In the genomic region with DNA sequence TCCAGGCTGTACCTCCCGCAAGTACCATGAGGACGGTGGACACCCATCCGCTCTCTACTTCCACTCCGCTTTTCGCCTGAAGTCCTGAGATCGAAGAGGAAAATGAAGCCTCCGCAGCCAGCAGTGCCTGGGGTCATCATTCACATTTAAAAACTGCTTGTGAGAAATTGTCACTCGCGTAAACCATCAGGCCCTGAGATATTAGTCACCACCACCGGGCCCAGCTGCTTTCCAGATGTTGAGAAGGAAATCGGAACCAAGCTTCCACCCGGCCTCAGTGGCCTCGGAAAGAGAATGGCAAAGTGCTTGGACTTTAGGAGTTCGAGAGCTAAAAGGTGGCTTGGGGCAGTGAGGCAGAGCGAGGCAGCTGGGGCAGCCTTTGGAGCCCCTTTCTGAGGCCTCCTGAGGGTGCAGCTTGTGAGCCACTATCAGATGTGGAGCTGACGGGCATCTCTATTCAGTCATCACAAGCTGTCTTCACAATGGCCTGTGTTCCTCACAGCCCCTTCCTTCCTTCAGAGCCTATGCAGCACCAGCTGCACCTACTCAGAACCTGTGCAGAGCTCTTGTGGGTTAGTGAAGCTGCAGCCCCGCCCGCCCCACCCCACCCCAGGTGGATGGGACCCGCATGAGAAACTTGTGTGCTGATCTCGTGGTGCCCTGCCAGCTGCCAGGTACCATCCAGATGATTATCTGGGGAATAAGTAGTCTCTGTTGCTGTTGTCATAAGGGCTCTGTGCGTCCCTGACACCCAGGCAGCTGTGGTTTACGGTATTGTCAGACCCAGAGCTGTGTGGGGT, we compare ENCODE assay signal across 12 mouse cellular contexts. TPM values are rescaled to one million over a fixed set of nuclear protein-coding genes. Genes with fewer than 3 reads are reported as not detected.
DNase-seq lines count a peak whose midpoint lies in the region; ATAC-seq and TF ChIP-seq lines count a peak whose summit lies in the region.
"Had no signal": no experiment of that assay in that cellular context is flagged by ENCODE, and none has a peak within 500 bp of the region (broad histone marks: within the 10 kb centered on the region; RNA-seq: fewer than 3 reads in every experiment).

No protein-coding gene starts in this region.

- no peak for TF ChIP-seq CTCF in layer of hippocampus, adult 2 months (conservative IDR thresholded peaks at IDR 0.05)
- TF ChIP-seq CTCF in liver, embryonic 14.5 days (IDR thresholded peaks at IDR 0.05; ENCODE audit: low read depth) = no peak
- TF ChIP-seq CTCF in left cerebral cortex, adult 2 months (IDR thresholded peaks at IDR 0.05) = no peak

- 57% methylated on average over 22 of the region's 22 CpGs for WGBS in embryonic facial prominence, embryonic 15.5 days
- WGBS in liver, embryonic 14.5 days (ENCODE audit: insufficient replicate concordance) = 63% methylated on average over 22 of the region's 22 CpGs

- no peaks in the 10 kb centered on the region for H3K36me3 ChIP-seq in embryonic facial prominence, embryonic 15.5 days
- no peaks in the 10 kb centered on the region; the same call in 1 of the 2 replicates for H3K36me3 ChIP-seq in liver, embryonic 14.5 days (replicated peaks; ENCODE audit: control insufficient read depth, insufficient read depth, low read depth)
- H3K36me3 ChIP-seq: neural tube, embryonic 12.5 days had no signal

- H3K9ac ChIP-seq in embryonic facial prominence, embryonic 15.5 days = 0 out of 2 replicates have a peak overlapping the region, but pooled peaks have one; percentile 3
- H3K9ac ChIP-seq in liver, embryonic 14.5 days (replicated peaks) = peak overlapping the region; percentile 28
- H3K9ac ChIP-seq: forebrain, postnatal 0 days; neural tube, embryonic 12.5 days had no signal

- intact Hi-C loops in left cerebral cortex, adult 2 months (cut with DNase I) = no loop called here

- peaks cover 43% of the 10 kb centered on the region for H3K4me1 ChIP-seq in embryonic facial prominence, embryonic 15.5 days
- H3K4me1 ChIP-seq in liver, embryonic 14.5 days (replicated peaks; ENCODE audit: control insufficient read depth in 2 of 2, insufficient read depth in 2 of 2, low read length in 1 of 2) = peaks cover 32 to 49% of the 10 kb centered on the region in 2 experiments

- peak overlapping the region; percentile 29 for H3K4me2 ChIP-seq in embryonic facial prominence, embryonic 15.5 days (replicated peaks)
- peak overlapping the region; percentile 56 for H3K4me2 ChIP-seq in liver, embryonic 14.5 days (ENCODE audit: low read depth)
- H3K4me2 ChIP-seq: neural tube, embryonic 12.5 days had no signal

- H3K27ac ChIP-seq in layer of hippocampus, adult 2 months = 0 out of 2 replicates have a peak overlapping the region, but pooled peaks have one; percentile 28
- H3K27ac ChIP-seq in embryonic facial prominence, embryonic 15.5 days (replicated peaks) = no peak overlapping the region; the same call in 1 of the 2 replicates
- peak overlapping the region; percentile 87 for H3K27ac ChIP-seq in liver, embryonic 14.5 days
- H3K27ac ChIP-seq in left cerebral cortex, adult 2 months = no peak overlapping the region
- H3K27ac ChIP-seq: neural tube, embryonic 12.5 days had no signal

- no peaks in the 10 kb centered on the region for H3K27me3 ChIP-seq in embryonic facial prominence, embryonic 15.5 days
- H3K27me3 ChIP-seq in liver, embryonic 14.5 days (ENCODE audit: control insufficient read depth, insufficient read depth, low read length) = no peaks in the 10 kb centered on the region
- H3K27me3 ChIP-seq: neural tube, embryonic 12.5 days had no signal

- DNase-seq in layer of hippocampus, adult 2 months (ENCODE audit: low spot score in 2 of 2) = no peak
- DNase-seq in layer of hippocampus, postnatal 36 days = no peak
- peak in 1 of 3 experiments; percentile 15 for DNase-seq in liver, embryonic 14.5 days (ENCODE audit: low read depth in 3 of 3, low spot score in 3 of 3)
- peak; percentile 73 for DNase-seq in thymus, postnatal 14 days
- no peak for DNase-seq in cerebellum, adult 9-10 months
- no peak for DNase-seq in embryo, embryonic 10 days (ENCODE audit: low spot score)
- no peak for DNase-seq in left cerebral cortex, adult 2 months (ENCODE audit: extremely low spot score in 1 of 2, low spot score in 2 of 2)
- DNase-seq: adrenal gland, postnatal 25 days; forebrain, postnatal 0 days had no signal

- H3K4me3 ChIP-seq in layer of hippocampus, adult 2 months = no peak overlapping the region
- H3K4me3 ChIP-seq in embryonic facial prominence, embryonic 15.5 days (replicated peaks) = no peak overlapping the region
- H3K4me3 ChIP-seq in liver, embryonic 14.5 days (ENCODE audit: insufficient read depth in 1 of 2, low read depth in 2 of 2, low read length in 2 of 2) = peak overlapping the region in 1 of 2 experiments; percentile 33; a peak in 2 of 4 replicates
- no peak overlapping the region for H3K4me3 ChIP-seq in left cerebral cortex, adult 2 months
- H3K4me3 ChIP-seq: neural tube, embryonic 12.5 days had no signal

- no peak for ATAC-seq in embryonic facial prominence, embryonic 15.5 days (ENCODE audit: insufficient number of reproducible peaks, low FRiP score, low TSS enrichment, low read depth)
- ATAC-seq in liver, embryonic 14.5 days (ENCODE audit: insufficient read depth) = peak; percentile 58
- ATAC-seq: forebrain, postnatal 0 days had no signal

- TF ChIP-seq EP300 in liver, embryonic 14.5 days (IDR thresholded peaks at IDR 0.05; ENCODE audit: low read depth) = no peak

- no peaks in the 10 kb centered on the region for H3K9me3 ChIP-seq in embryonic facial prominence, embryonic 15.5 days (replicated peaks)
- H3K9me3 ChIP-seq in liver, embryonic 14.5 days (ENCODE audit: control insufficient read depth, low read length) = peaks cover 2% of the 10 kb centered on the region; the same call in 1 of the 2 replicates

RNA-seq across cellular contexts. Expression of a gene that starts 39.5 kb away (rescaled TPM):
- total RNA-seq in layer of hippocampus, adult 2 months (2021) = 1 to 10 TPM; 2.8 to 3.1 TPM
- total RNA-seq in layer of hippocampus, postnatal 36 days (2021) = 1 to 10 TPM; 2.4 to 2.9 TPM
- 3.5 and 4.0 TPM in 2 replicates for polyA plus RNA-seq in embryonic facial prominence, embryonic 15.5 days (2015; fragmentation: Nextera tagmentation; extraction: Ambion mirVana)
- polyA plus RNA-seq in liver, embryonic 14.5 days (2012; rRNA removed) = 0.50 and 0.55 TPM in 2 replicates
- 0.81 and 0.86 TPM in 2 replicates for polyA plus RNA-seq in liver, embryonic 14.5 days (2014; fragmentation: Nextera tagmentation; extraction: Ambion mirVana)
- total RNA-seq in left cerebral cortex, adult 2 months (2021) = 1 to 10 TPM; 3.1 to 3.7 TPM
- total RNA-seq: hematopoietic stem cell, adult 5-6 weeks had no signal

RNA-seq across cellular contexts. Expression of a gene that starts 42.3 kb away (rescaled TPM):
- total RNA-seq in layer of hippocampus, adult 2 months (2021) = 1 to 10 TPM; 5.9 to 6.1 TPM
- 1 to 10 TPM; 6.3 to 7.7 TPM for total RNA-seq in layer of hippocampus, postnatal 36 days (2021)
- polyA plus RNA-seq in embryonic facial prominence, embryonic 15.5 days (2015; fragmentation: Nextera tagmentation; extraction: Ambion mirVana) = 3.4 and 3.6 TPM in 2 replicates
- 0.92 and 1.2 TPM in 2 replicates for polyA plus RNA-seq in liver, embryonic 14.5 days (2012; rRNA removed)
- polyA plus RNA-seq in liver, embryonic 14.5 days (2014; fragmentation: Nextera tagmentation; extraction: Ambion mirVana) = 1.3 and 1.9 TPM in 2 replicates
- total RNA-seq in left cerebral cortex, adult 2 months (2021) = 1 to 10 TPM; 3.7 to 4.4 TPM

Comparison
In these comparisons a context has a peak if more than half of its experiments do, and no peak if none do; other contexts are left out.
1. H3K27ac ChIP-seq: peak in layer of hippocampus, adult 2 months (single experiment) and liver, embryonic 14.5 days (single experiment); none in embryonic facial prominence, embryonic 15.5 days (single experiment) and left cerebral cortex, adult 2 months (single experiment).